Mouse (Mus musculus) lung, embryonic 16.5 days (tissue): ENCODE results near the gene Ube2i. TPM values are rescaled to one million over a fixed set of nuclear protein-coding genes. Genes with fewer than 3 reads are reported as not detected.

Source experiments
- ATAC-seq: fragments of 200-750 bp; cut with Nextera tagmentation; 2 replicates; pipeline ENCODE4 v1.8.0; 2017; ENCODE audit warnings: low read depth, mild to moderate bottlenecking, moderate library complexity
- H3K27ac ChIP-seq: fragments of 300-500 bp; sonication (generic); 2 replicates; pipeline ENCODE4 v1.5.1; 2014; ENCODE audit warnings: mild to moderate bottlenecking, control low read depth, low read length
- H3K27me3 ChIP-seq: fragments of 300-500 bp; sonication (generic); 2 replicates; pipeline ENCODE4 v1.6.1; 2014; ENCODE audit warnings: low read depth, low read length, mixed read lengths; ENCODE audit not compliant: control insufficient read depth, insufficient read depth
- H3K36me3 ChIP-seq: fragments of 300-500 bp; sonication (generic); 2 replicates; pipeline ENCODE4 v1.6.1; 2014; ENCODE audit warnings: low read length; ENCODE audit not compliant: control insufficient read depth, insufficient read depth
- H3K4me1 ChIP-seq: fragments of 300-500 bp; sonication (generic); replicated peaks from 2 replicates; pipeline ENCODE4 v1.6.1; 2014; ENCODE audit warnings: low read length, mixed read lengths; ENCODE audit not compliant: control insufficient read depth, insufficient read depth
- H3K4me2 ChIP-seq: fragments of 300-500 bp; sonication (generic); 2 replicates; pipeline ENCODE4 v1.6.1; 2014; ENCODE audit warnings: low read depth, low read length, control low read depth
- H3K4me3 ChIP-seq: fragments of 300-500 bp; sonication (generic); 2 replicates; pipeline ENCODE4 v1.5.1; 2014; ENCODE audit warnings: mild to moderate bottlenecking, low read length, control low read depth
- H3K9ac ChIP-seq: fragments of 300-500 bp; sonication (generic); 2 replicates; pipeline ENCODE4 v1.6.1; 2014; ENCODE audit warnings: low read length, control low read depth
- H3K9me3 ChIP-seq: fragments of 300-500 bp; sonication (generic); 2 replicates; pipeline ENCODE4 v1.6.1; 2016; ENCODE audit warnings: low read length; ENCODE audit not compliant: control insufficient read depth
- WGBS: fragments of 180-500 bp; shearing (Covaris S2); extraction: QIAGEN DNeasy Blood & Tissue Kit; methylation state at CpG from one replicate; pipeline ENCODE4 v1.1.7; 2014; 5-methylcytosine and 5-hydroxymethylcytosine counted together
- polyA plus RNA-seq: library from polyadenylated mRNA; unstranded; fragments of >200 nt; fragmentation: Nextera tagmentation; extraction: Ambion mirVana; gene quantifications from 2 replicates; pipeline ENCODE4 v1.2.1, GENCODE M21; 2015

The Ube2i gene
- 625 and 662 TPM in 2 replicates for polyA plus RNA-seq

DNA sequence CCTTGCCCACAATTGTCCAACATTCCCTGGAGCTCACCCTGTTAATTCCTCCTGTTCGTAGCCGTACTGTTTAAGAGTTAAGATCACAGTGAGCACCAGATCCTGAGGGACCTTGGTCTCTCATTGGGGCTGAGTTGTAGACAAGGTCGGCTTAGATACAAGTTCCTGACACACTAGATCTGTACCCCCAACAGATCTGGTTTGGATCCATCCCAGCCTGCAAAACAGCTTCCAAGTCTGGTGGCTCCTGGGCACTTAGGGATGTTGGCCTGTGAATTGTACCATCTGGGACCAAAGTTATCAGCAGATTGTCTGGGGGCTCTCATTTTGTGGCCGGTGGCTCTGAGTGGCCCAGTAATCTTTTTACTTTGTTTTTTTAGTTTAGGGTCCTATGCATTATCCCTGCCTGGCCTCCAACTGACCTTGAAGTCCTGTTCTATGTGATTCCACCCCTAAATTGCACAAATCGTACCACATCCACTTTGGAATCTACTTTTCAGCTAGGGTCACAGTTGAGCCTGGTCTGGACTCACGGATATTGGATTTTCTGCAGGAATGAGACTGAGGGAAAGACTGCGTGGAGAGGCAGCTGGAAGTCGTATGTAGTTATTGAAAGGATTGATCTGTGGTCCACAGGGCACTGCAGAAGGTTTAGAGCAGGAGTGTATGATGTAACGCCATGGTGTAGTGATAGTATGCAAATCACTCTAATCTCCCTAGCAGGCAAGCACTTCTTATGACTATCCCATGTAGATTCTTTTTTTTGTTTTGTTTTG, at the start of gene Ube2i:
Ube2i (minus strand) TSS at position 52 of the 776 bp plus-strand sequence.
- peaks cover 16% of the 10 kb centered on the region for H3K4me1 ChIP-seq
- H3K36me3 ChIP-seq = no peaks in the 10 kb centered on the region
- WGBS = 78% methylated on average over 9 of the region's 9 CpGs
- no peaks in the 10 kb centered on the region for H3K27me3 ChIP-seq
- ATAC-seq = no peak
- no peaks in the 10 kb centered on the region for H3K9me3 ChIP-seq
- H3K4me2 ChIP-seq = peak within 1 kb of the TSS; percentile 47
- peak within 1 kb of the TSS; percentile 97 for H3K27ac ChIP-seq
- H3K9ac ChIP-seq = peak within 1 kb of the TSS; percentile 93
- peak within 1 kb of the TSS; percentile 67 for H3K4me3 ChIP-seq

DNA sequence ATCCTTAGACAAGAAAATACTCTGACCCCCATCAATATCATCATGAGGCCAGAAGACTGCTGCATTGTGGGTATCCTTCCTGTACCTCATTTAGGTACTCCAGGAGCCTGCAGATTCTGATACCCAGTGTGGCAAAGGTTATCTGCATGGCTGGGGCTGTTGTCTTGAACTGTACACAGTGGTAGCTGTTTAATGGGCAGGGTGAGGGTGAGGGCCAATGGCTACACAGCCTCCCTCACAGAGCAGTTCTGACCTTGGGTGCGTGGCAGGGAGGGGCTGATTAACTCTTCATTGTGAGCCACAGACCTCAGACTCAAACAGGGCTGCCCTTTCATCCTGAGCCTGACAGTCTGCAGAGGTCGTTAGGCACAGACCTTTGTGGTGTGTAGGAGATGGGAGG, 48.5 kb upstream of the Ube2i start:
- Histone ChIP-seq H3K4me3 (no peak overlapping the region), H3K36me3 (no peaks in the 10 kb centered on the region), H3K9ac (no peak overlapping the region), H3K27ac (no peak overlapping the region), H3K4me1 (no peaks in the 10 kb centered on the region), H3K4me2 (no peak overlapping the region), H3K9me3 (no peaks in the 10 kb centered on the region), H3K27me3 (no peaks in the 10 kb centered on the region)
- 6% methylated on average over 2 of the region's 2 CpGs for WGBS
- ATAC-seq = no peak

DNA sequence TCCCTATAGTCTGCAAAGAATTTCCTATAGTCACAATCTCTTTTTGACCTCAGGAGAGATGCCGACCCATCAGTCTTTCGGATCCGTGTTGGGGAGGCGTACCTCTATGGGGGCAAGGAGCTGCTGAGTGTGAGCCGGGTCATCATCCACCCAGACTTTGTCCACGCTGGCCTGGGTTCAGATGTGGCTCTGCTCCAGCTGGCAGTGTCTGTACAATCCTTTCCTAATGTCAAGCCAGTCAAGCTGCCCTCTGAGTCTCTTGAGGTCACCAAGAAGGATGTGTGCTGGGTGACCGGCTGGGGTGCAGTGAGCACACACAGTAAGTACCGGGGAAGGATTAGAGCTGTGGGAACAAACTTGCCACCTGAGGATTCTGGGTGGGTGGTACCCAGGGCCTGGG, 46.4 kb upstream of the Ube2i start:
- no peak overlapping the region for H3K4me3 ChIP-seq
- no peaks in the 10 kb centered on the region for H3K36me3 ChIP-seq
- ATAC-seq = no peak
- no peak overlapping the region for H3K27ac ChIP-seq
- no peaks in the 10 kb centered on the region for H3K9me3 ChIP-seq
- WGBS = 79% methylated on average over 8 of the region's 8 CpGs
- no peaks in the 10 kb centered on the region for H3K4me1 ChIP-seq
- no peak overlapping the region for H3K4me2 ChIP-seq
- H3K9ac ChIP-seq = no peak overlapping the region
- H3K27me3 ChIP-seq = no peaks in the 10 kb centered on the region

DNA sequence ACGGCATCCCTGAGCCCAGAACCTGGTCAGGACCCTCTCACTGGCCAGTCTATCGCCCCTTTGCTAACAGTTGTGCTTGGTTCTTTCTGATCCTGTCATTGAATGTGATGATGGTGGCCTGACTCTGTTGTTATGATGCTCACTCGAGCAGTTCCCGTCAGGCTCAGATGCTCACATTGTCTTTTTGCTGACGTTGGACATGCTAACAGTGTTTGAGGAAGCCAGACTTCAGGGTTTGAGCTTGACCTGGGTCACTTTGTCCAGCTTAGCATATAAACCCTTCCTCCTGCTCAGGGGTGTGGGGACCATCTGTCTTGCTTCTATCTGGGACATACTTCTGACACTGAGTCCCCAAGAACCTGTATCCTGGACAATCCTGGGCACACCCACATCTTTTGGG, 43.9 kb upstream of the Ube2i start, which contains the start of gene Prss29:
Prss29 (plus strand) TSS at position 301 of the 400 bp plus-strand sequence.
- no peak within 1 kb of the TSS for H3K9ac ChIP-seq
- no peaks in the 10 kb centered on the region for H3K9me3 ChIP-seq
- no peaks in the 10 kb centered on the region for H3K36me3 ChIP-seq
- no peak for ATAC-seq
- no peak within 1 kb of the TSS for H3K4me3 ChIP-seq
- no peaks in the 10 kb centered on the region for H3K27me3 ChIP-seq
- no peaks in the 10 kb centered on the region for H3K4me1 ChIP-seq
- no peak within 1 kb of the TSS for H3K27ac ChIP-seq
- no peak within 1 kb of the TSS for H3K4me2 ChIP-seq
- WGBS = 65% methylated on average over 5 of the region's 5 CpGs

DNA sequence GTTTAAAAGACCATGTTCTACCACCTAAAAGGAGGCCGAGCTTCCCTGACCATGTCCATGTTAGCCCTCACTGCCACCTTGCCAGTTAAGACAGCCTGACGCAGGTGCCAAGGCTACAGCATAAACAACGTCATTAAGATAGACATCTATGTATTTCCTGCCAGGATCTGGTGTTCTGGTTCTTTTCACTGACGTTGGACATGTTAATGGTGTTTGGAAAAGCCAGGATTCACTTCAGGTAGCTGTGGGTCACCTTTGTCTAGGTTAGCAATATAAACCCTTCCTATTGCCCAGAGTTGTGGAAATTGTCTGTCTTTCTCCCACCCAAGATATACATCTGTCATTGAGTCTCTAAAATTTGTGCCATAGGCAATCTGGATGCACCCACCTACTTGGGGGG, 33.9 kb upstream of the Ube2i start, which contains the start of gene Prss28:
Prss28 (plus strand) TSS at position 301 of the 400 bp plus-strand sequence.
- Histone ChIP-seq H3K4me2 (no peak within 1 kb of the TSS), H3K27me3 (no peaks in the 10 kb centered on the region), H3K27ac (no peak within 1 kb of the TSS), H3K9me3 (no peaks in the 10 kb centered on the region), H3K4me3 (no peak within 1 kb of the TSS), H3K4me1 (no peaks in the 10 kb centered on the region), H3K36me3 (no peaks in the 10 kb centered on the region), H3K9ac (no peak within 1 kb of the TSS)
- no peak for ATAC-seq
- 45% methylated on average over 4 of the region's 4 CpGs for WGBS

DNA sequence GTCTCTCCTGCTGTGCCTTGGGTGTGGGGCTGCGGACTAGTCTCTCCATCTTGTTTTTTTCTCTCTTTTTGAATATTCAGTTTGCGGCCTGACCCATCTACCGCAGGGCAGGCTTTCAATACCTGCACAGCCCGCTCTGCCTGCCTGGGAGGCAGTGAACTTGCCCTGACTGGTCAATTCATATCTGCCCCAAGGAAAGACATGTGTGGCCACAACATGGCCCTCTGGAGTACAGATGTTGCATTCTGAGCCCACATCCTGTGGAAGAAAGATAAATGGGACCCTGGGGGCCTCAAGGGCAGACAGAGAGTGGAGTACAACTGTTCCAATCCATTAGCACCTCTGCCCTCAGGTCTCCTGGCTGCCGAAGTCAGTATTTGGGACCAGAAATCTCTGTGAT, 23.7 kb upstream of the Ube2i start, which contains the start of gene Prss34:
Prss34 (plus strand) TSS at position 301 of the 400 bp plus-strand sequence.
- no peaks in the 10 kb centered on the region for H3K4me1 ChIP-seq
- 69% methylated on average over 5 of the region's 5 CpGs for WGBS
- no peak within 1 kb of the TSS for H3K4me2 ChIP-seq
- H3K9ac ChIP-seq = no peak within 1 kb of the TSS
- no peaks in the 10 kb centered on the region for H3K36me3 ChIP-seq
- H3K4me3 ChIP-seq = no peak within 1 kb of the TSS
- no peaks in the 10 kb centered on the region for H3K9me3 ChIP-seq
- ATAC-seq = no peak
- no peaks in the 10 kb centered on the region; the same call in 1 of the 2 replicates for H3K27me3 ChIP-seq
- H3K27ac ChIP-seq = no peak within 1 kb of the TSS

DNA sequence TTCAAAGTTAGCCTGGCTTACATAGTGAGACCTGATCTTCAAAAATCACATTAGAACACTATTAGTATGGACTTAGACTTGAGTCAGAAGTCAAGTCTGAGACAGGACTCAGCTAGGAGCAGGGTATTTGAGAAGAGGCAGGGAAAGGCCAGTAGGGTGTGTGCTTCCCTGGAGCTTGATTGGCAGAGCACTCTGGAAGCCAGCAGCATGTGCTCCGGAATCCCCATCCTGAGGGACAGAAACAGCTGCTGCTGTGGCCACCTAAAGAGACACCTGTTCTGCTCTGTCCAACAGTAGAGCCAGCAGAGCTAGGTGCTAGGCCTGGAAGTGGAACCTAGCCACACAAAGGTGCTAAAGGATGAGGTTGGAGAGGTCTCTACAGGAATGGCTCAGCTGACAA, 19.7 kb upstream of the Ube2i start:
- H3K27ac ChIP-seq = no peak overlapping the region
- ATAC-seq = no peak

DNA sequence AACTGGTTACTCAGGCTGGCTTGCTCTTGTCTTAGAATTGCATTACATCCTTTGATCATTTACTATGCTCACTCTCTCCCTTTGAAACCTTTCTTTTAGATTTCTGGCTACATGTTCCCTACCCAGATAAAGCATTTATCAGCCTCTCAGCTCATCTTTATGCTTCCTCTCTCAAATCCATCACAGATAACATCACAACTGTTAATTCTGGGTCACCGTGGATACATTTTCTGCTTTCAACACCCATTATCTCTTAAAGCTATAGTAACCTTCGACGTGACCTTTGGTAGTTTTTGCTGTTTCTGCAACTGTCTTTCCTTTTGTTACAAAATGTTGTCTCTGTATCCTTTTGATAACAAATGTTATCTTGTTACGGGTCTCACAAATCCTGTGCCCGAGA, 19.1 kb upstream of the Ube2i start:
- H3K4me2 ChIP-seq = no peak overlapping the region
- no peaks in the 10 kb centered on the region for H3K36me3 ChIP-seq
- no peak overlapping the region for H3K9ac ChIP-seq
- no peak for ATAC-seq
- 37% methylated on average over 5 of the region's 5 CpGs for WGBS
- H3K27me3 ChIP-seq = no peaks in the 10 kb centered on the region; the same call in 1 of the 2 replicates
- no peaks in the 10 kb centered on the region for H3K9me3 ChIP-seq
- no peak overlapping the region for H3K4me3 ChIP-seq
- no peak overlapping the region for H3K27ac ChIP-seq
- no peaks in the 10 kb centered on the region for H3K4me1 ChIP-seq

More for the DNA sequence above, 19.7 kb upstream of the Ube2i start:
- Histone ChIP-seq H3K27me3 (no peaks in the 10 kb centered on the region; the same call in 1 of the 2 replicates), H3K4me2 (no peak overlapping the region), H3K36me3 (no peaks in the 10 kb centered on the region), H3K9me3 (no peaks in the 10 kb centered on the region), H3K9ac (no peak overlapping the region), H3K4me1 (no peaks in the 10 kb centered on the region), H3K4me3 (no peak overlapping the region)
- 53% methylated on average over 1 of the region's 1 CpGs for WGBS

DNA sequence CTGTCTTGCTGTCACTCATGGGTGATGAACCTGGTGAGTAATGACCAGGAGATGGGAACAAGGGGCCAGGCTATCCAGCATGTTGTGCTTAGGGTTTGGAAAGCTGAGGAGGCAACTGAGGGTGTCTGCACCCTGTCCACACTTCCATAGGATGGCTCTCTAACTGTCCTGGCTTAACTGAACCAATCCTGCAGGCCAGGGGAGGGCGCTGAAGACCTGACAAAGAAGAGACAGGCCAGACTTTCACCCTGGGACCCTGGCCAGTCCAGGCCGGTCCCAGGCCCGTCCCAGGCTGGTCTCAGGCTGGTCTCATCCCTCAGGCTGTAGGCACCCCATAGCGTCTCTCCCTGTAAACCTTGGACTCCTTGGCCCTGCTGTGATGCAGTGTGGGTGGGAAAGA, 16.0 kb upstream of the Ube2i start:
- H3K27me3 ChIP-seq = no peaks in the 10 kb centered on the region
- H3K27ac ChIP-seq = no peak overlapping the region
- H3K4me1 ChIP-seq = no peaks in the 10 kb centered on the region
- no peak overlapping the region for H3K9ac ChIP-seq
- no peaks in the 10 kb centered on the region for H3K36me3 ChIP-seq
- 31% methylated on average over 4 of the region's 4 CpGs for WGBS
- no peak overlapping the region for H3K4me2 ChIP-seq
- H3K4me3 ChIP-seq = no peak overlapping the region
- H3K9me3 ChIP-seq = no peaks in the 10 kb centered on the region
- no peak for ATAC-seq
